Mouse (Mus musculus): ENCODE results near the gene Mvk. TPM values are rescaled to one million over a fixed set of nuclear protein-coding genes. Genes with fewer than 3 reads are reported as not detected.

Gene Mvk
- polyA plus RNA-seq, 1 experiment from 2014 or later, result 57.5 TPM

GRCm38 (mm10) chr5:114461238-114461637, 17.2 kb downstream of the Mvk start:
- no peak overlapping the region for H3K4me2 ChIP-seq
- H3K9ac ChIP-seq, result no peak overlapping the region
- no peaks in the 10 kb centered on the region for H3K9me3 ChIP-seq
- H3K27me3 ChIP-seq, result no peaks in the 10 kb centered on the region
- H3K27ac ChIP-seq (replicated peaks), result no peak overlapping the region
- 4% methylated on average over 7 of the region's 7 CpGs for WGBS
- peaks cover 31% of the 10 kb centered on the region for H3K4me1 ChIP-seq (replicated peaks)
- no peak overlapping the region for H3K4me3 ChIP-seq
- ATAC-seq (ENCODE audit: low read depth), result 0 out of 2 replicates have a peak, but pooled peaks have one; percentile 41
- H3K36me3 ChIP-seq, result no peaks in the 10 kb centered on the region

- H3K27ac ChIP-seq (replicated peaks), result no peak overlapping the region
- no peak overlapping the region for H3K9ac ChIP-seq
- no peaks in the 10 kb centered on the region for H3K27me3 ChIP-seq
- no peaks in the 10 kb centered on the region for H3K9me3 ChIP-seq
- H3K4me2 ChIP-seq, result no peak overlapping the region
- H3K36me3 ChIP-seq, result no peaks in the 10 kb centered on the region
- WGBS, result 80% methylated on average over 24 of the region's 24 CpGs
- no peak for ATAC-seq (ENCODE audit: low read depth)
- no peak overlapping the region for H3K4me3 ChIP-seq
- peaks cover 42% of the 10 kb centered on the region for H3K4me1 ChIP-seq (replicated peaks)
These were observed 18.3 kb downstream of the Mvk start for GRCm38 (mm10) chr5:114462067-114463040.

- Histone ChIP-seq H3K9ac (no peak overlapping the region), H3K4me1 (replicated peaks) (peaks cover 56% of the 10 kb centered on the region), H3K27me3 (peaks cover 3% of the 10 kb centered on the region; the same call in 1 of the 2 replicates), H3K9me3 (no peaks in the 10 kb centered on the region), H3K4me2 (no peak overlapping the region), H3K36me3 (no peaks in the 10 kb centered on the region), H3K4me3 (no peak overlapping the region), H3K27ac (replicated peaks) (no peak overlapping the region)
- WGBS, result 70% methylated on average over 2 of the region's 2 CpGs
- ATAC-seq (ENCODE audit: low read depth), result no peak
These were observed 20.5 kb downstream of the Mvk start for GRCm38 (mm10) chr5:114464561-114464960.

- Histone ChIP-seq H3K9ac (no peak overlapping the region), H3K9me3 (no peaks in the 10 kb centered on the region), H3K4me3 (no peak overlapping the region), H3K27me3 (peaks cover 3% of the 10 kb centered on the region; the same call in 1 of the 2 replicates), H3K27ac (replicated peaks) (peak overlapping the region; percentile 92; the same call in 1 of the 2 replicates), H3K36me3 (no peaks in the 10 kb centered on the region), H3K4me1 (replicated peaks) (peaks cover 51% of the 10 kb centered on the region), H3K4me2 (no peak overlapping the region)
- ATAC-seq (ENCODE audit: low read depth), result no peak
- 64% methylated on average over 7 of the region's 7 CpGs for WGBS
These were observed 21.6 kb downstream of the Mvk start for GRCm38 (mm10) chr5:114465641-114466040.

- Histone ChIP-seq H3K27me3 (peaks cover 3% of the 10 kb centered on the region; the same call in 1 of the 2 replicates), H3K9ac (peak overlapping the region; percentile 64), H3K9me3 (no peaks in the 10 kb centered on the region), H3K27ac (replicated peaks) (peak overlapping the region; percentile 92), H3K36me3 (no peaks in the 10 kb centered on the region), H3K4me3 (peak overlapping the region; percentile 24), H3K4me1 (replicated peaks) (peaks cover 44% of the 10 kb centered on the region), H3K4me2 (peak overlapping the region; percentile 49)
- WGBS, result 0% methylated on average over 11 of the region's 11 CpGs
- ATAC-seq (ENCODE audit: low read depth), result peak; percentile 49; the same call in 1 of the 2 replicates
These were observed 22.9 kb downstream of the Mvk start for GRCm38 (mm10) chr5:114467019-114467418.

GRCm38 (mm10) chr5:114467430-114467829, 23.4 kb downstream of the Mvk start:
- peak overlapping the region; percentile 64 for H3K9ac ChIP-seq
- peak; percentile 80 for ATAC-seq (ENCODE audit: low read depth)
- 1% methylated on average over 11 of the region's 13 CpGs for WGBS
- no peaks in the 10 kb centered on the region for H3K36me3 ChIP-seq
- H3K27me3 ChIP-seq, result peaks cover 3% of the 10 kb centered on the region; the same call in 1 of the 2 replicates
- peak overlapping the region; percentile 24 for H3K4me3 ChIP-seq
- peaks cover 44% of the 10 kb centered on the region for H3K4me1 ChIP-seq (replicated peaks)
- peak overlapping the region; percentile 49 for H3K4me2 ChIP-seq
- H3K27ac ChIP-seq (replicated peaks), result peak overlapping the region; percentile 92
- H3K9me3 ChIP-seq, result no peaks in the 10 kb centered on the region

- no peak for ATAC-seq (ENCODE audit: low read depth)
- 53% methylated on average over 4 of the region's 4 CpGs for WGBS
- peak overlapping the region; percentile 64; the same call in 1 of the 2 replicates for H3K9ac ChIP-seq
These were observed 23.9 kb downstream of the Mvk start for GRCm38 (mm10) chr5:114468007-114468406.

GRCm38 (mm10) chr5:114470359-114470758, 26.3 kb downstream of the Mvk start:
- Histone ChIP-seq H3K4me2 (no peak overlapping the region), H3K27me3 (peaks cover 15% of the 10 kb centered on the region), H3K9me3 (no peaks in the 10 kb centered on the region), H3K27ac (replicated peaks) (no peak overlapping the region), H3K4me3 (no peak overlapping the region), H3K36me3 (no peaks in the 10 kb centered on the region), H3K4me1 (replicated peaks) (peaks cover 52% of the 10 kb centered on the region), H3K9ac (no peak overlapping the region)
- ATAC-seq (ENCODE audit: low read depth), result no peak
- WGBS, result 72% methylated on average over 3 of the region's 3 CpGs

More at GRCm38 (mm10) chr5:114468007-114468406, 23.9 kb downstream of the Mvk start:
- Histone ChIP-seq H3K36me3 (no peaks in the 10 kb centered on the region), H3K9me3 (no peaks in the 10 kb centered on the region), H3K4me1 (replicated peaks) (peaks cover 44% of the 10 kb centered on the region), H3K27ac (replicated peaks) (peak overlapping the region; percentile 92), H3K4me2 (peak overlapping the region; percentile 49), H3K4me3 (no peak overlapping the region), H3K27me3 (peaks cover 3% of the 10 kb centered on the region; the same call in 1 of the 2 replicates)

GRCm38 (mm10) chr5:114474741-114475491, 30.8 kb downstream of the Mvk start:
- H3K27me3 ChIP-seq, result peaks cover 16% of the 10 kb centered on the region
- H3K27ac ChIP-seq (replicated peaks), result peak overlapping the region; percentile 46; the same call in 1 of the 2 replicates
- ATAC-seq (ENCODE audit: low read depth), result no peak
- no peaks in the 10 kb centered on the region for H3K9me3 ChIP-seq
- H3K4me1 ChIP-seq (replicated peaks), result peaks cover 22% of the 10 kb centered on the region
- no peak overlapping the region for H3K9ac ChIP-seq
- no peak overlapping the region for H3K4me3 ChIP-seq
- peak overlapping the region; percentile 22; the same call in 1 of the 2 replicates for H3K4me2 ChIP-seq
- H3K36me3 ChIP-seq, result no peaks in the 10 kb centered on the region
- 29% methylated on average over 35 of the region's 35 CpGs for WGBS

GRCm38 (mm10) chr5:114478267-114478666, 34.2 kb downstream of the Mvk start:
- no peak for ATAC-seq (ENCODE audit: low read depth)
- 72% methylated on average over 12 of the region's 12 CpGs for WGBS

GRCm38 (mm10) chr5:114482587-114483011, 38.5 kb downstream of the Mvk start:
- Histone ChIP-seq H3K4me1 (replicated peaks) (peaks cover 11% of the 10 kb centered on the region), H3K36me3 (no peaks in the 10 kb centered on the region), H3K27me3 (no peaks in the 10 kb centered on the region), H3K4me3 (no peak overlapping the region), H3K9me3 (no peaks in the 10 kb centered on the region), H3K4me2 (peak overlapping the region; percentile 32; the same call in 1 of the 2 replicates), H3K9ac (no peak overlapping the region), H3K27ac (replicated peaks) (peak overlapping the region; percentile 59)
- ATAC-seq (ENCODE audit: low read depth), result no peak
- WGBS, result 9% methylated on average over 14 of the region's 14 CpGs

More at GRCm38 (mm10) chr5:114478267-114478666, 34.2 kb downstream of the Mvk start:
- H3K27me3 ChIP-seq, result peaks cover 16% of the 10 kb centered on the region
- H3K27ac ChIP-seq (replicated peaks), result no peak overlapping the region
- no peak overlapping the region for H3K4me3 ChIP-seq
- H3K36me3 ChIP-seq, result no peaks in the 10 kb centered on the region
- H3K9me3 ChIP-seq, result no peaks in the 10 kb centered on the region
- no peak overlapping the region for H3K9ac ChIP-seq
- peaks cover 33% of the 10 kb centered on the region for H3K4me1 ChIP-seq (replicated peaks)
- H3K4me2 ChIP-seq, result no peak overlapping the region

Measured in neural tube, embryonic 13.5 days (tissue).